Mouse (Mus musculus) embryonic fibroblast, embryonic 13.5 days (primary cell): ENCODE results near the gene Tex48. TPM values are rescaled to one million over a fixed set of nuclear protein-coding genes. Genes with fewer than 3 reads are reported as not detected.
A peak's percentile ranks its signal among the peaks of the same experiment; 100 is the strongest.

Experiments
- H3K27ac ChIP-seq: 2 replicates; pipeline ENCODE4 v1.5.1; 2012; ENCODE audit warnings: low read length, control low read depth, inconsistent platforms; ENCODE audit not compliant: insufficient read depth
- H3K4me1 ChIP-seq: 2 replicates; pipeline ENCODE4 v1.6.1; 2011; ENCODE audit warnings: low read length; ENCODE audit not compliant: control insufficient read depth, insufficient read depth
- H3K4me3 ChIP-seq: 2 replicates; pipeline ENCODE4 v1.5.1; 2011; ENCODE audit warnings: mild to moderate bottlenecking, control low read depth, low read length; ENCODE audit not compliant: insufficient read depth
- CTCF ChIP-seq: IDR thresholded peaks from 2 replicates; pipeline ENCODE4 v1.5.1; 2011; ENCODE audit warnings: mild to moderate bottlenecking, control low read depth, low read length, moderate library complexity, borderline replicate concordance; ENCODE audit not compliant: insufficient read depth
- POLR2A ChIP-seq: IDR thresholded peaks from 2 replicates; pipeline ENCODE4 v1.6.1; 2011; ENCODE audit warnings: low read depth, mild to moderate bottlenecking, control low read depth, low read length, moderate library complexity
- polyA plus RNA-seq: library from polyadenylated mRNA; stranded (reverse); fragments of >200 nt; gene quantifications from 2 replicates; pipeline ENCODE4 v1.2.4, GENCODE M21; 2011; ENCODE audit warnings: low read depth; ENCODE audit not compliant: missing spikeins, insufficient read length

Tex48 gene
- polyA plus RNA-seq, 1 experiment: not detected

DNA sequence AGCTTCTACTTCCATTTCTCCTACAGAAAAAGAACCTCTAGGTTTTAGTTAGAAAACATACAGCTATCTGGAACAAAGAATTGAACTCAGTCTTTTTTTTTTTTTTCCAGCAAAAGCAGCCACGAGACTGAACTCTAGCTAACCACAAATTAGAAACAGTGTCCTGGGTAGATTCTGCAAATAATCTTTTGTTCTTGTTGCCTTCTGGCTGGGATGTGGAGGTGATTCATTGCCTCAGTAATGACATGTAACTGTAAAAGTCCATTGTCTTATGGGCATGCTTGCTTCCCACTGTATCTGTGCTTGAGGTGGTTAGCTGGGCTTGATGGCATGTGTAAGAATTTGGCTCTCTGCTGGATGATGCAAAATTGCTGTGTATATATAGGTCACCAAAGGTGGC, 16.4 kb upstream of the Tex48 start:
- TF ChIP-seq POLR2A: no peak
- no peak for TF ChIP-seq CTCF
- peak overlapping the region; percentile 95 for H3K27ac ChIP-seq

DNA sequence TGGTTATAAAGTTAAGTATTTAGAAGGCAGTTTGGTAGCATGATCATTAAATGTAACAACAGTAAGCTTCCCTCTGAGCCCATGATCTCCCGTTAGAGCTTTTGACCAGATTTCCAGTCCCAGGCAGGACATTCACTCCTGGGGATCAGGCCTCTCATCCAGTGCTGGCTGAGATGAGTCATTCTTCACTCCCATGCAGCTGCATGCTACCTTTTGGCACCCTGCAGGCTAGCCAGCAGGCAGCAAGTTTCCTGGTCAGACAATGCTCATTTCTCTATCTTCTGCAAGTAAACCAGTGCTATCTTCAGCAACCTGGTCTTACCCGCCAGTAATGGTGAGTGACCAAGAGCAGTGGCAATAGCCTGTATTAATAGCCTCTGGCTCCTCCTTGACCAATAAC, 11.0 kb upstream of the Tex48 start:
- Histone ChIP-seq H3K4me1 (0 out of 2 replicates have a peak, but pooled peaks cover 3% of the 10 kb centered on the region), H3K4me3 (no peak overlapping the region), H3K27ac (no peak overlapping the region)
- TF ChIP-seq POLR2A: no peak
- no peak for TF ChIP-seq CTCF

More for the DNA sequence above, 16.4 kb upstream of the Tex48 start:
- Histone ChIP-seq H3K4me3 (no peak overlapping the region), H3K4me1 (peaks cover 5% of the 10 kb centered on the region)

DNA sequence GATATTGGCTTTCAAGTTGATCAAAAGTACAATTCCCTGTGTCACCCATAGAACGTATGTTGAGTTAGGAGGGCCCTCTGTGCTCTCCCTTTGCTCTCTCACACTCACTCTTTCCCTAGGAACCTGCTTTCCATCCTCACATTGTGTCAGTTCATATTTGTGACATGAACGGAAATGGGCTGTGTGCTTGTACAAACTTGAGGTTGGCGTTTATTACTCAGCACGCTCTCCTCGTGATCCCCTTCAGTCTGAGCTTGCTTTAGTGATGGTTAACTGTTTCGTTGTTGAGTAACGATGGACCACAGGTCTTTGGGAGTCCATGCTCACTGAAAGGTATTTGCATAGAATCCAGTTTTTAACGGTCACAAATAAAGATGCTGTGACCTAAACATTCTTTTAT, 4.9 kb upstream of the Tex48 start:
- Histone ChIP-seq H3K4me3 (no peak overlapping the region), H3K4me1 (no peaks in the 10 kb centered on the region), H3K27ac (no peak overlapping the region)
- TF ChIP-seq CTCF (no peak), POLR2A (no peak)

DNA sequence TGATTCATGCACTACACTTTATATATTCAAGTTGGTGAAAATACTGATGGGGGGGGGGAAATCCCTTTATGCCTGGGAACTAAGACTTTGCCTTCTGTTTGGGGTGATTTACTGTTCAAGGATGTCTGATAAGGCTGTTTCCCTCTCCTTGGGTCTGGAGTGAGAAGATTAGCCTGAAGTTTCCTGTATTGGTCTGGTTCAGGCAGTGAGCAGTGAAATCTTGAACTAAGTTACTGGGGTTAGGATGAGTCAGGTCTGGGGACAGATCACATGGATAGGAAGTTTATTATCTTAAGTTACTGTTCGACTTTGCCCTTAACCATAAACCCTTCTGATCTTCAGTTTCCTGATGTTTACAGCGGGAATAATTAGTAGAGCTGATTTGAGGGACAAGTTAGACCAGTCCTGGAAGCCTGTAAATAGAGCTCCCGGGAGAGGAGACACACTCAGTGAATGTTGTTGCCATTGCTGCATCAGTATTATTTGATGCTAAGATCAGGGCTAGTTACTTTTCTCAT, 3.4 kb upstream of the Tex48 start:
- H3K4me3 ChIP-seq: no peak overlapping the region
- TF ChIP-seq CTCF (no peak), POLR2A (no peak)
- no peaks in the 10 kb centered on the region for H3K4me1 ChIP-seq

DNA sequence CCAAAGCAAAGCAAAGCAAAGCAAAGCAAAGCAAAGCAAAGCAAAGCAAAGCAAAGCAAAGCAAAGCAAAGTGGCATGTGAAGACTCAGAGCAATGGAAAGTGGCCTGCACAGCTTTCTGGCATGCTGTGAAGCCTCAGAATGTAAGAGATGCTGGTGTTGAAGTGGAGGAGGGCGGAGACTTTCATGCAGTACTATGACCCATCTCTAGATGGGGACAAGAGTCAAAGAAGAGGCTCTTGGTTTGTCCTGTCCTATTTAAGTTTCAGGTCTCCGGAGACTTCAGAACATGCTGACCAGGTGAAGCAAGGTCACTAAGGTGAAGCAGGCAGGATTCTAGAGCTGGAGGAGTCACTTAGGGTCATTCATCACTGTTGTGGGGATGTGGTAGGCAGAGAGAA, 367 bp downstream of the Tex48 start:
- Histone ChIP-seq H3K4me1 (no peaks in the 10 kb centered on the region), H3K4me3 (no peak overlapping the region), H3K27ac (no peak overlapping the region)
- TF ChIP-seq POLR2A (no peak), CTCF (no peak)

More for the DNA sequence above, 3.4 kb upstream of the Tex48 start:
- H3K27ac ChIP-seq: no peak overlapping the region

DNA sequence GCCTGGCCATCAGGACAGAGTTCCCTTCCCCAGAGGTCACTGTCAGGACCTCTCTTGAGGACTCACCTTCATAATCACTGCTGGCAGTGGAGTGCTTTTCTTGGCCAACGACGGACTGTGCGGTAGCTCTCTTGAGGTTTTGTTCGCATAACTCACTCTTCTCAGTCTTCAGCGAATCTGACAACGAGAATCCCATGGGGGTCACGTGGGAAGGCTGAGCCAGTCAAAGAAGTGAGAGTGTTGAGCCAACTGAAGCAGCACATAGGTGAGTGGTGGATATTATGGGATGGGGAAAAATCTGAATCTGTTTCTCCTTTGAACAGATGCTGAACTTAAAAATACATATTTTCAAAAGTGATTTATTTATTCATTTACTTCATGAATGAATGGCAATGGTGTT, 13.8 kb downstream of the Tex48 start:
- TF ChIP-seq POLR2A: no peak
- no peak for TF ChIP-seq CTCF
- Histone ChIP-seq H3K4me3 (no peak overlapping the region), H3K27ac (no peak overlapping the region), H3K4me1 (no peaks in the 10 kb centered on the region)

DNA sequence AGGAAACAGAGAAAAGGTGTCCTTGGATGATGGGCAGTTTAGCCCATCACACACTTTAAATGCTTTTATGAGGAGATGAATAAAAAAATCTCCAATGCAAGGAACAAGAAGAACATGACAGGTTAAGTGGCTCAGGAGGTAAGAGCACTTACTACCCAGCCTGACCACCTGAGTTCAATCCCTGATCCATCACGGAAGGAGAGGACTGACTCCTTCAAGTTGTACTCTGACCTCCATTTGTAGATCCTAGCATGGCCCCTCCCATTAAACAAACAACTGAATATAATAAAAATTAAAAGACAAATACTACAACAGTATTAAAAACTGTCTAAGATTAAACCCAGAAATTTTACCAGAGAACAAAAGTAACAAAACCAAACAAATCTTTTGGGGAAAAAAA, 16.3 kb downstream of the Tex48 start:
- H3K4me3 ChIP-seq: no peak overlapping the region
- no peaks in the 10 kb centered on the region for H3K4me1 ChIP-seq
- no peak overlapping the region for H3K27ac ChIP-seq
- TF ChIP-seq POLR2A: no peak
- no peak for TF ChIP-seq CTCF

DNA sequence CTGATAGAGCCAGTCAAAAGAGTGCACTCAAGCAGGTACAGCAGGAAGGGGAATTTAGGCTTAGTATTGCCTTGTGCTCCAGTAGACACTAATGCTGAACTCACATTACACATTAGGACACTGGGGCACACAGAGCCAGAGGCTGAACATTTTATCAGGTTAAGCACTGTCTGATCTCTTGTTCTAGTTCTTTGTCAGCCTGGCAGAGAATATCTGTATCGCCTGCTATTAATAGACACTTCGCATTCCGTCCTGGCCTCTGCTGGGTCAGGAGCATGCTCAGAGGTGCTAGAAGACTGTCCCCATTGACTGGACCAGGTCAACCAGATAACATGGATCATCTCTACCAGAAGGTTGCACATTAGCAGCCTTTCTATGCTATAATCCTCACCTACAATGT, 16.7 kb downstream of the Tex48 start:
- H3K27ac ChIP-seq: no peak overlapping the region
- H3K4me1 ChIP-seq: no peaks in the 10 kb centered on the region
- no peak for TF ChIP-seq CTCF
- TF ChIP-seq POLR2A: no peak
- no peak overlapping the region for H3K4me3 ChIP-seq

DNA sequence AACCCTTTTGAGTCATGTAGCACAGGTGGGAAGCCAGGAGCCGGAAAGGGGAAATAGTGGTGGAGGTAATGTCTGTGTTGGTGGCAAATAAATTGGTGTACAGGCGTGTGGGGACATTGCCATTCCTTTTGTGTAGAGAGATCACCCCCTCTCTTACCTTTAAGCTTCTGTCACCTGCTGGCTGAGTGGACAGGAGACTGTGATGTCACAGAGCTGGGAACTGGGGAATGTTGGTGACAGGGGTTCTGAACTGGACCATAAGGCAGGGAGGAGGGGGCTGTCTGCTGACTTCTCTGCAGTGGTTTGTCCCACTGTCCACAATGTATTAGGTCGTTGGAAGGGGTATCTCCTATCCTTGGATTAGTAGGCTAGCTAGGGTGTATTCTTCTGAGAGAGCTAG, 17.3 kb downstream of the Tex48 start, which contains the start of gene Gm11213:
Gene Gm11213, minus strand, starts transcription at position 317 of the 400 bp plus-strand sequence.
- TF ChIP-seq CTCF: no peak
- TF ChIP-seq POLR2A: no peak
- H3K4me1 ChIP-seq: no peaks in the 10 kb centered on the region
- H3K27ac ChIP-seq: no peak within 1 kb of the TSS
- H3K4me3 ChIP-seq: no peak within 1 kb of the TSS

DNA sequence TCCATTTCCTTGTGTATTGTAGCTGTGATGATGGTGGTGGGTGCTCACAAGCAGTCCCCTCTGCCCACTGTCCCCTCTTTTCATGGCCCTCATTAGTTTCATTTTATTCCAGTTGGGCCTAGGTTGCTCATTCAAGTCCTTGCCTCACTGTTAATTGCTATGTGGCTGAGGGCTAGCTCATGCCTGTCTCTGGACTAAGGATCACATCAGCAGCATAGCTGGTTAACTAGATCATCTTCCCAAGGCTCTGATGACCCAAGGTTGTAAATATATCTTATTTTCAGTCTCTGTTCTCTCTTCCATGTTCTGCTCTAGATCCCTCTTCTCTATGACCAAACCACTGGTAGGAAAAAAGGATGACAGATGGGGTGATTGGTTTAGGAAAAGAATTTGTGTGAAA, 21.0 kb downstream of the Tex48 start:
- no peaks in the 10 kb centered on the region for H3K4me1 ChIP-seq
- TF ChIP-seq POLR2A (no peak), CTCF (no peak)
- no peak overlapping the region for H3K4me3 ChIP-seq
- no peak overlapping the region for H3K27ac ChIP-seq

DNA sequence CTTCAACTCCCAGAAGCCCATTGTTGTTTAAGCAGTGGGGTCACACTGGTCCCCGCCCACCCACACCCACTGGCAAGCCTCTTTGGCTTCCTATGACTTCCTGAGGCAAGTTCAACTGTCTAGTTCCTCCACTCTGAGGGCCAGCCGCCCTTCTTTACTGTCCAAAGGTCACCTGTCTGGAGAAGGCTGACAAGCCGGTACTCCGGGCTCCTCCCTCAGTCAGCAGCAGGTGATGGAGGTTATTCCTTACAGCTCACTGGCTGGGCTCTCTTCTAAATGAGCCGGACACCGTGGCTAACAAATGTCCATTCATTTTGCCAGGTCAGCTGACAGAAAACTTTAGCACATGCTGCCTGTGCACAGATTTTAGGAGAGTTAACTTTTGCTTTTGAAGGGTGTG, 21.4 kb downstream of the Tex48 start:
- H3K27ac ChIP-seq: no peak overlapping the region
- TF ChIP-seq POLR2A: no peak
- TF ChIP-seq CTCF: no peak
- H3K4me1 ChIP-seq: no peaks in the 10 kb centered on the region
- no peak overlapping the region for H3K4me3 ChIP-seq
